Mouse (Mus musculus): ENCODE data around the gene Ppp2r5e.

- peak; percentile 45 for TF ChIP-seq CTCF (conservative IDR thresholded peaks at IDR 0.05; ENCODE audit: low read length)
- TF ChIP-seq POU5F1 (IDR thresholded peaks at IDR 0.05; ENCODE audit: borderline replicate concordance, low read length), result no peak
These were observed 131.9 kb downstream of the Ppp2r5e start for GRCm38 (mm10) chr12:75464016-75464769.

Data from E14TG2a.4 (cell line).